31 mouse cellular contexts compared by ENCODE assay signal in the genomic region with DNA sequence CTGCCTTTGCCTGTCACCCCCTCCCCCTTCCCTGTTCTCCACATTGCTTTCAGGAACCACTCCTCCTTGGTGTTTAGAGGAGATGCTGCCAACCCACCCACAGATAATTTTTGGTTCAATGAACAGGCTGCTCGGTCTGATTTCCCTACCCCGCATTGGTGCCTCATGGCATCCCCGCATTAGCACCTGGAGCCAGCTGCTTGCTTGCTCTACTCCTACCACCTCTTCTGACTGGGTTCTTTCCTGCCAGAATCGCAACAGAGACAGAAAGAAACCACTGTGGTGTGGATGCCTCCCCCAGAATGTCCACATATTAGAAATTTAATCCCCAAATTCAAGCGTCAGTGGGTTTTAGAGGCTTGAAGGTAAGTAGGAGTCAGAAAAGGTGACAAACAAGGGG. TPM values are rescaled to one million over a fixed set of nuclear protein-coding genes. Genes with fewer than 3 reads are reported as not detected.
A peak's percentile ranks its signal among the peaks of the same experiment; 100 is the strongest.
DNase-seq lines count a peak whose midpoint lies in the region; ATAC-seq lines count a peak whose summit lies in the region.
"Had no signal": no experiment of that assay in that cellular context is flagged by ENCODE, and none has a peak within 500 bp of the region (broad histone marks: within the 10 kb centered on the region; RNA-seq: fewer than 3 reads in every experiment).

No protein-coding gene starts in this region.

- 43% methylated on average over 5 of the region's 5 CpGs for WGBS in kidney, embryonic 15.5 days

- no peaks in the 10 kb centered on the region for H3K36me3 ChIP-seq in kidney, embryonic 15.5 days
- H3K36me3 ChIP-seq: forebrain, embryonic 10.5 days; G1E; heart, embryonic 12.5 days; hindbrain, embryonic 10.5 days; limb, embryonic 15.5 days had no signal

- H3K9ac ChIP-seq in kidney, embryonic 15.5 days: no peak overlapping the region
- H3K9ac ChIP-seq: heart, embryonic 12.5 days; limb, embryonic 15.5 days had no signal

- no peak overlapping the region for H3K4me3 ChIP-seq in kidney, embryonic 15.5 days (replicated peaks)
- H3K4me3 ChIP-seq: forebrain, embryonic 10.5 days; heart, embryonic 12.5 days; hindbrain, embryonic 10.5 days; limb, embryonic 15.5 days had no signal

- peak; percentile 71 for ATAC-seq in kidney, embryonic 15.5 days (replicated peaks; ENCODE audit: low FRiP score)
- ATAC-seq: forebrain, embryonic 16.5 days; Patski had no signal

- H3K27ac ChIP-seq in kidney, embryonic 15.5 days: peak overlapping the region; percentile 29
- H3K27ac ChIP-seq: forebrain, embryonic 10.5 days; hindbrain, embryonic 10.5 days; limb, embryonic 15.5 days; stomach, postnatal 0 days had no signal

- H3K4me1 ChIP-seq in kidney, embryonic 15.5 days: peaks cover 9% of the 10 kb centered on the region; the same call in 1 of the 2 replicates
- H3K4me1 ChIP-seq: forebrain, embryonic 10.5 days; heart, embryonic 12.5 days; hindbrain, embryonic 10.5 days; limb, embryonic 15.5 days had no signal

- H3K27me3 ChIP-seq in kidney, embryonic 15.5 days: no peaks in the 10 kb centered on the region
- H3K27me3 ChIP-seq: limb, embryonic 15.5 days; Patski had no signal

- H3K9me3 ChIP-seq in kidney, embryonic 15.5 days (replicated peaks): no peaks in the 10 kb centered on the region
- H3K9me3 ChIP-seq: forebrain, embryonic 10.5 days; G1E; heart, embryonic 12.5 days; hindbrain, embryonic 10.5 days; limb, embryonic 15.5 days had no signal

- H3K4me2 ChIP-seq in kidney, embryonic 15.5 days: no peak overlapping the region; the same call in 1 of the 2 replicates
- H3K4me2 ChIP-seq: heart, embryonic 12.5 days; limb, embryonic 15.5 days had no signal

- no peak for DNase-seq in kidney, postnatal 14 days
- DNase-seq in layer of hippocampus, adult 8-10 months (ENCODE audit: low spot score in 2 of 2): peak; percentile 19 to 24
- no peak for DNase-seq in layer of hippocampus, postnatal 25 days (ENCODE audit: extremely low spot score in 1 of 2, low spot score in 1 of 2)
- peak; percentile 20 to 30 for DNase-seq in right cerebral cortex, adult 2 months (ENCODE audit: low spot score in 2 of 2)
- no peak for DNase-seq in right cerebral cortex, postnatal 10 days (ENCODE audit: low spot score in 2 of 2)
- no peak for DNase-seq in adrenal gland, adult 8-10 months
- DNase-seq: cerebellum, adult 18-20 months; cerebellum, postnatal 14 days; gastrocnemius, postnatal 25 days; heart, adult 18-20 months; heart, postnatal 10 days; left cerebral cortex, postnatal 4 days; lung, postnatal 4 days; midbrain, embryonic 14.5 days had no signal

RNA-seq across cellular contexts. Expression of a gene that starts 8.0 kb away (rescaled TPM):
- polyA plus RNA-seq in kidney, embryonic 15.5 days (2015; fragmentation: Nextera tagmentation; extraction: Ambion mirVana): 0.23 TPM in 1 of 2 replicates, not detected in the other
- not detected for total RNA-seq in layer of hippocampus, adult 8-10 months (2022)
- not detected for total RNA-seq in layer of hippocampus, postnatal 25 days (2021)
- total RNA-seq in adrenal gland, adult 8-10 months (2022): not detected
- total RNA-seq: adrenal gland, adult 18-20 months; G1E; gastrocnemius, postnatal 25 days; heart, adult 18-20 months; heart, postnatal 10 days; layer of hippocampus, postnatal 14 days; left cerebral cortex, postnatal 4 days; megakaryocyte-erythroid progenitor cell, adult 5-6 weeks had no signal
- polyA plus RNA-seq: embryonic facial prominence, embryonic 11.5 days; forebrain, embryonic 10.5 days; forebrain, embryonic 16.5 days; G1E; heart, embryonic 12.5 days; hindbrain, embryonic 10.5 days; limb, embryonic 15.5 days; lung, embryonic 16.5 days; midbrain, embryonic 14.5 days; neural tube, embryonic 11.5 days; Patski; stomach, postnatal 0 days had no signal

RNA-seq across cellular contexts. Expression of a gene that starts 8.9 kb away (rescaled TPM):
- 0.42 and 0.55 TPM in 2 replicates for polyA plus RNA-seq in kidney, embryonic 15.5 days (2015; fragmentation: Nextera tagmentation; extraction: Ambion mirVana)
- not detected for total RNA-seq in layer of hippocampus, adult 8-10 months (2022)
- not detected for total RNA-seq in layer of hippocampus, postnatal 25 days (2021)
- 1 to 10 TPM; 1.1 to 7.4 (median 4.6) TPM for total RNA-seq in adrenal gland, adult 8-10 months (2022)
- total RNA-seq: gastrocnemius, postnatal 25 days; heart, postnatal 10 days; layer of hippocampus, postnatal 14 days; left cerebral cortex, postnatal 4 days; megakaryocyte-erythroid progenitor cell, adult 5-6 weeks had no signal
- polyA plus RNA-seq: embryonic facial prominence, embryonic 11.5 days; G1E; hindbrain, embryonic 10.5 days; midbrain, embryonic 14.5 days; neural tube, embryonic 11.5 days had no signal

RNA-seq across cellular contexts. Expression of a gene that starts 13.9 kb away (rescaled TPM):
- polyA plus RNA-seq in kidney, embryonic 15.5 days (2015; fragmentation: Nextera tagmentation; extraction: Ambion mirVana): 32.6 and 33.6 TPM in 2 replicates
- total RNA-seq in layer of hippocampus, adult 8-10 months (2022): 10 to 100 TPM; 10.8 to 12.7 (median 11.2) TPM
- total RNA-seq in layer of hippocampus, postnatal 25 days (2021): 10 to 100 TPM in 1 of 2 experiments, 1 to 10 TPM in 1; 9.5 to 10.6 TPM
- 10 to 100 TPM in 2 of 4 experiments, 1 to 10 TPM in 2; 6.4 to 12.4 (median 10.2) TPM for total RNA-seq in adrenal gland, adult 8-10 months (2022)

RNA-seq across cellular contexts. Expression of a gene that starts 18.4 kb away (rescaled TPM):
- 2.6 and 2.9 TPM in 2 replicates for polyA plus RNA-seq in kidney, embryonic 15.5 days (2015; fragmentation: Nextera tagmentation; extraction: Ambion mirVana)
- not detected for total RNA-seq in layer of hippocampus, adult 8-10 months (2022)
- not detected for total RNA-seq in layer of hippocampus, postnatal 25 days (2021)
- not detected for total RNA-seq in adrenal gland, adult 8-10 months (2022)
- total RNA-seq: adrenal gland, adult 18-20 months; adrenal gland, postnatal 4 days; G1E; gastrocnemius, postnatal 25 days; heart, adult 18-20 months; heart, postnatal 10 days; layer of hippocampus, postnatal 14 days; left cerebral cortex, postnatal 4 days; megakaryocyte-erythroid progenitor cell, adult 5-6 weeks had no signal
- polyA plus RNA-seq: forebrain, embryonic 16.5 days; G1E; heart, embryonic 12.5 days; liver, embryonic 16.5 days; midbrain, embryonic 14.5 days; Patski had no signal

RNA-seq across cellular contexts. Expression of a gene that starts 27.2 kb away (rescaled TPM):
- polyA plus RNA-seq in kidney, embryonic 15.5 days (2015; fragmentation: Nextera tagmentation; extraction: Ambion mirVana): 0.68 TPM in 1 of 2 replicates, not detected in the other
- total RNA-seq in layer of hippocampus, adult 8-10 months (2022): not detected
- total RNA-seq in layer of hippocampus, postnatal 25 days (2021): not detected
- total RNA-seq in adrenal gland, adult 8-10 months (2022): not detected
- total RNA-seq: adrenal gland, adult 18-20 months; adrenal gland, postnatal 4 days; G1E; gastrocnemius, postnatal 25 days; heart, adult 18-20 months; heart, postnatal 10 days; layer of hippocampus, postnatal 14 days; left cerebral cortex, postnatal 4 days; megakaryocyte-erythroid progenitor cell, adult 5-6 weeks had no signal
- polyA plus RNA-seq: forebrain, embryonic 16.5 days; G1E; heart, embryonic 12.5 days; liver, embryonic 16.5 days; lung, embryonic 16.5 days; midbrain, embryonic 14.5 days had no signal

Comparison
In these comparisons a context has a peak if more than half of its experiments do, and no peak if none do; other contexts are left out.
1. DNase-seq: peak in layer of hippocampus, adult 8-10 months (2 of 2) and right cerebral cortex, adult 2 months (2 of 2); none in kidney, postnatal 14 days (single experiment), layer of hippocampus, postnatal 25 days (0 of 2), right cerebral cortex, postnatal 10 days (0 of 2) and adrenal gland, adult 8-10 months (single experiment).